Mouse (Mus musculus) cerebellum, adult 18-20 months (tissue): ENCODE measurements around the gene Olfr878.

Experiments used
- DNase-seq, 2 experiments: peaks; one replicate each; pipeline ENCODE4 v3.0.0; 2021

Gene Olfr878

GRCm38 (mm10) chr9:37917540-37917939 lies at the start of gene Olfr878:
TSS of gene Olfr878 (plus strand) at chr9:37917840.
- DNase-seq, result no peak

- DNase-seq, result no peak
Observed at GRCm38 (mm10) chr9:37870246-37870645, 47.4 kb upstream of the Olfr878 start.

DNA sequence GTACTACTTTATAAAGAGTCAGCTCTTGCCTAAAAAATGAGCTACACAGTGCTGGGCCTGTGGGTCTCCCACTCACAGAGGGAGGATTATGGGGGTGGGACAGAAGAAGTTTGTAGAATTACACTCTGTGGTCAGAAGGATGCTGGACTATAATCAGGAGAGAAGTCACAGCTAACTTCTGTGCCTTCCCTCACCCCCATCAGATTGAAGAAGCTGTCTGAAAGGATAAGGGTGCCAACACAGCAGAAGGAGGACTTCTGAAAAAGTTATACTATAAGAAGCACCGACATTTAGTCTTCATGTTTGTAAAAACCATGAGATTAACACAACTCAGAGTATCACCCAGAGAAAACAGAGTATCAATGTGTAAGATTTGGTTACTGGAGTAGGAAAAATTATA lies 46.5 kb upstream of the Olfr878 start:
- DNase-seq, result no peak

- DNase-seq, result no peak
Observed at GRCm38 (mm10) chr9:37871536-37871935, 46.1 kb upstream of the Olfr878 start.

GRCm38 (mm10) chr9:37890960-37891359 lies 26.7 kb upstream of the Olfr878 start:
- DNase-seq, result no peak

DNA sequence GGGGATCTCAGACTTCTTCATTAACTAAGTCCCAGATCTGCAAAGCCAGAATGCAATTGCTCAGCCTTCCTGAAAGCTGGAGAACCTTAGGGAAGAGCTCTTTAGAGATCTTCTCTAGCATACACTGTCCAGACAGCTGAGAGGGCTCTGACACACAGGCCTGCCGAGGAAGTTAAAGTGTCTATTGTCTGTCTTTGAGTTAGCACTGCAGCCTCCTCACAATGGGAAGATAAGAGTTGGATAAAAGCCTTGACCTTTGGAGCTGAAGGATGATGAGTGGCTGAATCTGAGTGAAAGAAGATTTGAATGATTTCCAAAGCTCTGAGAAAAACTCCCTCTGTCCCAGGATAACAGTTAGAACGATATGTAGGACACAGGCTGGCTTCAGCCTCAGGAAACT lies 21.0 kb upstream of the Olfr878 start, which contains the start of gene Olfr145:
Olfr145 (plus strand) TSS at position 64 of the 400 bp plus-strand sequence.
- no peak for DNase-seq

DNA sequence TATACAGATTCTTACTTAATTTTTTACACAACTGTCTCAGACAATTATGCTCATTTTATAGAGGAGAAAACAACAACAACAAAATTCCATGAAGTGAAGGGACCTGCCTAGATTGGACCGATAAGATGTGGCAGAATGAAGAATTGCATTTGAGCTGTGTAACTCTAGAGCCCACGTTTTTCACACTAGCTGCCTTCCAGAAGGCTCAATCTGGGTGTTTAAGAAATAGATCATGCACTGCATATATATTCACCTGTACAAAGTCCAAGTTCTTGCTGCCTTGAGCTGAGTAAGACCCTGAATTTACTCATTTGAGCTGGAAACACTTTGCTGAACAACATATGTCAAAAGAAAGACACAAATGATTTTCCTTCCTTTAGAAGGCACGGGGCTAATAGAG lies 12.1 kb upstream of the Olfr878 start:
- no peak for DNase-seq

DNA sequence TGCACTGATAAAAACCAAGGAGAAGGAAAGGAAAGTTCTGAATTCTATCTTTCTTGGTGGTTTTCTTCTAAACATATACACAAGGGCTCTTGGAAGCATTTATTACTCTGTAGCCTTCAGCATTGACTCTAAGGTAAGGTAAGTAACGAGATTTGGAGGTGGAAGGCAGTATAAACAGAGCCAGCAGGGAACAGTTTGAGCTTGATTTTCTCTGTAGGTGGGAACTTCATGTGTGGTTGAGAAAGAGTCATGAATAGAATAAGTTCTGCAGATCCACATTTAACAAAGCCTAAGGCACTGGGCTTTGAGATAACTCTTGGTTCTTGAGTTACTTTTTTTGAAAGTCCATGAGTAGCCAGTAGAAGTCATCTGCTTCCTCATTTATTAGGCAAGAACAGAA lies 378 bp downstream of the Olfr878 start:
- DNase-seq, result no peak

- no peak for DNase-seq
Observed at GRCm38 (mm10) chr9:37924194-37924593, 6.6 kb downstream of the Olfr878 start.

GRCm38 (mm10) chr9:37925445-37925844 lies 7.8 kb downstream of the Olfr878 start:
- no peak for DNase-seq

- DNase-seq, result no peak
Observed at GRCm38 (mm10) chr9:37926019-37927013, 8.7 kb downstream of the Olfr878 start.

- peak; percentile 42 to 45 for DNase-seq
Observed at GRCm38 (mm10) chr9:37932519-37932918, 14.9 kb downstream of the Olfr878 start.

GRCm38 (mm10) chr9:37934146-37934545 lies 16.5 kb downstream of the Olfr878 start:
- DNase-seq, result no peak

DNA sequence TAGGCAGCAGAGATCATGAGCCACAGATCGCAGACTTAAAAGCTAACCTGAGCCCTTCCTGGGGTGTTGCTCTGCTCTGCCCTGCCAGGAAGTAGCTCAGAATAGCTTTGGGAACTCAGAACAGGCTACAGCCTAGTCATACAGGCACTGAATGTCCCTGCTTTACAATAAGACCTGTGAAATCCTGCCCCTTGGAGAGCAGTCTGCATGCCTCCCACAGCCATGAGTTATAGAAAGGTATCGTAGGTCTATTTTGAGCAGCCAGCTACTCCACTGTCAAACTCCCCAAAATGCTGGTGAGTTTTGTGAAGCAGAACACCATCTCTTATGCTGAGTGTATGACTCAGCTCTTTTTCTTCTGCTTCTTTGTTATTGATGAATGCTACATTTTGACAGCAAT lies 23.5 kb downstream of the Olfr878 start:
- no peak for DNase-seq
